Mouse (Mus musculus): ENCODE measurements around the gene Fut2. TPM values are rescaled to one million over a fixed set of nuclear protein-coding genes. Genes with fewer than 3 reads are reported as not detected.

The Fut2 gene
- total and polyA plus RNA-seq, 2 experiments from 2014 or later: 0.15 TPM; not detected in 1

DNA sequence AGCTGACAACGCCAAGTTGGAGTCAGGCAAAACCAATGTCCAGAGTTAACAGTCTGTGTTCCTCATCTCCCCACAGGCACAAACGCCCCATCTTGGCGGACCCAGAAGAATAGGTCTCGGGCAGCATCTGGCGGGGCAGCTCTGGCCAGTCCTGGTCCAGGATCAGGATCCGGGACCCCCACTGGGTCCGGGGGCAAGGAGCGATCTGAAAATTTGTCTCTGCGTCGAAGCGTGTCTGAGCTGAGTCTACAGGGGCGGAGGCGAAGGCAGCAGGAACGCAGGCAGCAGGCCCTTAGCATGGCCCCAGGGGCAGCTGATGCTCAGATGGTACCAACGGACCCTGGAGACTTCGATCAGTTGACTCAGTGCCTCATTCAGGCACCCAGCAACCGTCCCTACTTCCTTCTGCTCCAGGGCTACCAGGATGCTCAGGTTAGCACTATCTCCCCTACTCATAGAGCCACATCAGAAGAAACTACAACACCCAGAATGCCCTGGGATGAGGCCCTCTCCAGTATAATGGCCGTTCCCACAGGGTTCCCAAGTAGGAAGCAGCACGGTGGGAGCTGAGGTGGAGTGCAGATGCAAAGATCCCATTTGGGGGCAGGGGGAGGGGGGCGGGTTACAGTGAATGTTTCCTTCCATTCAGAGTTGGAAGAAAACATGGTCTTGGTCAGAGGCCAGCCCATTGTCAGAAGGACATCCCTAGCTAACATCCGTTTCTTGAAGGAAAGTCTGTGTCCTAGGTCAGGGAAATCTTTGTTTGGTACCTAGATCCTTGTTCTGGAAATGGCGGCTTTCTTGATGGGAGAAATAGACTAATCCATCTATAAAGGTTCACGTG lies 35.9 kb downstream of the Fut2 start:
- no peaks in the 10 kb centered on the region for H3K9me3 ChIP-seq (ENCODE audit: low read length)
- 69% methylated on average over 23 of the region's 23 CpGs for WGBS
- peaks cover 5% of the 10 kb centered on the region; the same call in 1 of the 2 replicates for H3K4me1 ChIP-seq (ENCODE audit: insufficient read depth, low read length)
- no peak for TF ChIP-seq CTCF (IDR thresholded peaks at IDR 0.05; ENCODE audit: low read depth)
- peak; percentile 12 for DNase-seq (ENCODE audit: low spot score)
- no peak for ATAC-seq
- no peaks in the 10 kb centered on the region for H3K27me3 ChIP-seq (ENCODE audit: insufficient read depth, low read length)
- H3K27ac ChIP-seq: no peak overlapping the region
- H3K4me2 ChIP-seq (ENCODE audit: low read depth, low read length): no peak overlapping the region
- H3K4me3 ChIP-seq (ENCODE audit: low read length): no peak overlapping the region
- H3K9ac ChIP-seq (replicated peaks; ENCODE audit: low read length): no peak overlapping the region
- no peaks in the 10 kb centered on the region for H3K36me3 ChIP-seq (ENCODE audit: insufficient read depth, low read length)

DNA sequence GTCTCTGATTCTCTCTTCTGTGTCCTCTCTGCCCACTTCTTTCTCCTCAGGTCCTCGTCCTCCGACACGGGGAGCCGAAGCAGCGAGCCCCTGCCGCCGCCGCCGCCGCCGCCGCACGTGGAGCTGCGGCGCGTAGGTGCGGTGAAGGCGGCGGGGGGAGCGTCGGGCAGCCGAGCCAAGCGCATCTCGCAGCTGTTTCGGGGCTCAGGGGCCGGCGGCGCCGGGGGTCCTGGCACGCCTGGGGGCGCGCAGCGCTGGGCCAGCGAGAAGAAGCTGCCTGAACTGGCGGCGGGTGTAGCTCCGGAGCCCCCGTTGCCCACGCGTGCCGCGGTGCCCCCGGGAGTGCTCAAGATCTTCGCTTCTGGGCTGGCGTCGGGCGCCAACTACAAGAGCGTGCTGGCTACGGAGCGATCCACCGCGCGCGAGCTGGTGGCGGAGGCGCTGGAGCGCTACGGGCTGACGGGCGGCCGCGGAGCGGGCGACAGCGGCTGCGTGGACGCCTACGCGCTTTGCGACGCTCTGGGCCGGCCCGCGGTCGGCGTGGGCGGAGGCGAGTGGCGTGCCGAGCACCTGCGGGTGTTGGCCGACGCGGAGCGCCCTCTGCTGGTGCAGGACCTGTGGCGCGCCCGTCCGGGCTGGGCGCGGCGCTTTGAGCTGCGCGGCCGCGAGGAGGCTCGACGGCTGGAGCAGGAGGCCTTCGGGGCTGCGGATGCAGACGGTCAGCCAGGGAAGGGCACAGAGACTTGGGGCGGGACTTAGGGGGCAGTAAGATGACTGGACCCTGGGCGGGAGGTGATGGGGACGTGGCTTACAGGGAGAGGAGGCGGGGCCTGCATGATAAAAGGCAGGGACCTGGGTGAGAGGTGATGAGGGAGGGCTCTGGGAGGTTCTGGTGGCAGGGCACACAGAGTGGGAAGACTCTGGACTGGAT lies 37.6 kb downstream of the Fut2 start:
- Histone ChIP-seq H3K36me3 (ENCODE audit: insufficient read depth, low read length) (no peaks in the 10 kb centered on the region), H3K4me3 (ENCODE audit: low read length) (peak overlapping the region; percentile 53), H3K27me3 (ENCODE audit: insufficient read depth, low read length) (no peaks in the 10 kb centered on the region), H3K9ac (replicated peaks; ENCODE audit: low read length) (peak overlapping the region; percentile 81), H3K9me3 (ENCODE audit: low read length) (no peaks in the 10 kb centered on the region), H3K4me1 (ENCODE audit: insufficient read depth, low read length) (peaks cover 5% of the 10 kb centered on the region; the same call in 1 of the 2 replicates), H3K27ac (peak overlapping the region; percentile 86), H3K4me2 (ENCODE audit: low read depth, low read length) (peak overlapping the region; percentile 86)
- DNase-seq (ENCODE audit: low spot score) (peak; percentile 95), ATAC-seq (peak; percentile 91)
- peak; percentile 45; the same call in 1 of the 2 replicates for TF ChIP-seq CTCF (IDR thresholded peaks at IDR 0.05; ENCODE audit: low read depth)
- 1% methylated on average over 93 of the region's 105 CpGs for WGBS

GRCm38 (mm10) chr7:45627261-45627660 lies 38.9 kb downstream of the Fut2 start, which contains the start of gene Rasip1:
Rasip1 (plus strand) TSS chr7:45627488.
- no peaks in the 10 kb centered on the region for H3K27me3 ChIP-seq (ENCODE audit: insufficient read depth, low read length)
- TF ChIP-seq CTCF (IDR thresholded peaks at IDR 0.05; ENCODE audit: low read depth): no peak
- H3K9ac ChIP-seq (replicated peaks; ENCODE audit: low read length): peak within 1 kb of the TSS; percentile 81
- H3K4me2 ChIP-seq (ENCODE audit: low read depth, low read length): peak within 1 kb of the TSS; percentile 86
- DNase-seq (ENCODE audit: low spot score): no peak
- peak within 1 kb of the TSS; percentile 53 for H3K4me3 ChIP-seq (ENCODE audit: low read length)
- H3K36me3 ChIP-seq (ENCODE audit: insufficient read depth, low read length): no peaks in the 10 kb centered on the region
- peaks cover 5% of the 10 kb centered on the region; the same call in 1 of the 2 replicates for H3K4me1 ChIP-seq (ENCODE audit: insufficient read depth, low read length)
- no peak for ATAC-seq
- 92% methylated on average over 9 of the region's 9 CpGs for WGBS
- peak within 1 kb of the TSS; percentile 86 for H3K27ac ChIP-seq
- H3K9me3 ChIP-seq (ENCODE audit: low read length): no peaks in the 10 kb centered on the region

DNA sequence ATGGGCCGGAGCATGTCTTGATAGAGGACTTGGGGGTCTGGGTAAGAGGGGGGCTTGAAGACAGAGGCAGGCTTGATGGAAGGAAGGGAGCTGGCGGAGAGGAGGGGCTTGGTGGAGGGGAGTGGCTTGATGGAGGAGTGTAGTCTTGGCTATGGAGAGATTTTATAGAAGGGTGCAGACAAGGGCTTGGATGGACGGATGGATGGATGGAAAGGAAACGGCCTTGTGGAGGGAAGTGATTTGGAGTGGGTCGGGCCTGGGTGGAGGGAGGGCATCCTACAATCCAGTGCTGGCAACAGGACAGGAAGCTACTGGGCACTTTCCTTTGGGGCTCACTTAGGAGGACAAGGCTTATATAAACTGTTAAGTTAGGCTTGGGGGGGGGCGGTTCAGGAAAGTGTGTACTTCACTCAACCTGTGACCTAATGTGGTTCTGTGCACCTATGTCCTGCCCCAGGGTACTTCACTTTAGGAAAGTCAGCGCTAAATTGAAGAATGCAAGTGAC lies 39.6 kb downstream of the Fut2 start:
- DNase-seq (ENCODE audit: low spot score) (no peak), ATAC-seq (no peak)
- H3K27ac ChIP-seq: no peak overlapping the region
- no peaks in the 10 kb centered on the region for H3K9me3 ChIP-seq (ENCODE audit: low read length)
- no peak overlapping the region for H3K4me3 ChIP-seq (ENCODE audit: low read length)
- no peaks in the 10 kb centered on the region for H3K36me3 ChIP-seq (ENCODE audit: insufficient read depth, low read length)
- H3K4me1 ChIP-seq (ENCODE audit: insufficient read depth, low read length): peaks cover 5% of the 10 kb centered on the region; the same call in 1 of the 2 replicates
- H3K9ac ChIP-seq (replicated peaks; ENCODE audit: low read length): no peak overlapping the region
- H3K4me2 ChIP-seq (ENCODE audit: low read depth, low read length): no peak overlapping the region
- TF ChIP-seq CTCF (IDR thresholded peaks at IDR 0.05; ENCODE audit: low read depth): no peak
- 91% methylated on average over 7 of the region's 7 CpGs for WGBS
- H3K27me3 ChIP-seq (ENCODE audit: insufficient read depth, low read length): no peaks in the 10 kb centered on the region

GRCm38 (mm10) chr7:45625481-45625880 lies 40.7 kb downstream of the Fut2 start:
- Histone ChIP-seq H3K36me3 (ENCODE audit: insufficient read depth, low read length) (no peaks in the 10 kb centered on the region), H3K27me3 (ENCODE audit: insufficient read depth, low read length) (no peaks in the 10 kb centered on the region), H3K27ac (no peak overlapping the region), H3K4me3 (ENCODE audit: low read length) (no peak overlapping the region), H3K9me3 (ENCODE audit: low read length) (no peaks in the 10 kb centered on the region), H3K9ac (replicated peaks; ENCODE audit: low read length) (no peak overlapping the region), H3K4me2 (ENCODE audit: low read depth, low read length) (no peak overlapping the region), H3K4me1 (ENCODE audit: insufficient read depth, low read length) (peaks cover 5% of the 10 kb centered on the region; the same call in 1 of the 2 replicates)
- no peak for TF ChIP-seq CTCF (IDR thresholded peaks at IDR 0.05; ENCODE audit: low read depth)
- ATAC-seq (no peak), DNase-seq (ENCODE audit: low spot score) (no peak)
- WGBS: 91% methylated on average over 8 of the region's 8 CpGs

DNA sequence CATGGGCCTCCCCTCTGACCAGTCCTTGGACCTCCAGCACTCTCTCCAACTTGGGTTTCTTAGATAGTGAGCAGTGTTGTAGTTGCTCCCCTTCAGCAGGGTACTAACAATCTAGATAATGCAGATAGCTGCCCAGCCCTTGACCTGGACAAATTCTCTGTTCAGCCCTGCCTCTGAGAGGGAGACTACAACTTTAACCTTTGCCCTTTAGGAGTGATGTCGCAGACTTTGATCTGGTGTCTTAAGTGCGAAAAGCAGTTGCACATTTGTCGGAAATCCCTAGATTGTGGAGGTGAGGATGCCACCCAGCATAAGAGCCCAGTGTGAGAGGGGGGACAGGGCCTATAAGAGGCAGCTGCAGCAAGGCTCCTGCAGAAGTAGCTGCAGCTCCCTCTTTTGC lies 41.5 kb downstream of the Fut2 start:
- 88% methylated on average over 3 of the region's 3 CpGs for WGBS
- Histone ChIP-seq H3K36me3 (ENCODE audit: insufficient read depth, low read length) (no peaks in the 10 kb centered on the region), H3K9ac (replicated peaks; ENCODE audit: low read length) (no peak overlapping the region)

More for the DNA sequence above, 41.5 kb downstream of the Fut2 start:
- Histone ChIP-seq H3K27me3 (ENCODE audit: insufficient read depth, low read length) (no peaks in the 10 kb centered on the region), H3K27ac (no peak overlapping the region), H3K4me2 (ENCODE audit: low read depth, low read length) (no peak overlapping the region), H3K9me3 (ENCODE audit: low read length) (no peaks in the 10 kb centered on the region), H3K4me3 (ENCODE audit: low read length) (no peak overlapping the region), H3K4me1 (ENCODE audit: insufficient read depth, low read length) (peaks cover 5% of the 10 kb centered on the region; the same call in 1 of the 2 replicates)
- no peak for ATAC-seq
- DNase-seq (ENCODE audit: low spot score): no peak
- TF ChIP-seq CTCF (IDR thresholded peaks at IDR 0.05; ENCODE audit: low read depth): no peak
